Mouse (Mus musculus) megakaryocyte, embryonic 14.5 days (primary cell): Measurements from ENCODE around the gene Bsph2. TPM values are rescaled to one million over a fixed set of nuclear protein-coding genes. Genes with fewer than 3 reads are reported as not detected.

Experiments
- H3K27me3 ChIP-seq: replicated peaks from 2 replicates; pipeline ENCODE3; 2012; ENCODE audit warnings: inconsistent platforms
- H3K36me3 ChIP-seq: replicated peaks from 2 replicates; pipeline ENCODE3; 2012; ENCODE audit warnings: low read length, inconsistent platforms, mixed read lengths
- H3K4me1 ChIP-seq: 2 replicates; pipeline ENCODE4 v1.6.1; 2012; ENCODE audit warnings: inconsistent platforms
- H3K4me3 ChIP-seq: replicated peaks from 2 replicates; pipeline ENCODE3; 2012; ENCODE audit warnings: moderate library complexity, mild to moderate bottlenecking, inconsistent platforms
- H3K9me3 ChIP-seq: 2 replicates; pipeline ENCODE4 v1.6.1; 2012; ENCODE audit warnings: inconsistent platforms
- FLI1 ChIP-seq: IDR thresholded peaks from 2 replicates; pipeline ENCODE4 v1.6.1; 2012; ENCODE audit warnings: low read length, inconsistent platforms, mixed read lengths
- GATA1 ChIP-seq: IDR thresholded peaks from 3 replicates; pipeline ENCODE4 v1.6.1; 2012; ENCODE audit warnings: mixed read lengths, low read length, inconsistent platforms, borderline replicate concordance
- polyA plus RNA-seq: library from polyadenylated mRNA; stranded (reverse); fragments of >175 nt; gene quantifications from 2 replicates; pipeline ENCODE4 v1.2.3, GENCODE M21; 2012; ENCODE audit warnings: low replicate concordance; ENCODE audit not compliant: insufficient read depth

Gene Bsph2
- not detected in 2 replicates for polyA plus RNA-seq

GRCm38 (mm10) chr7:13570967-13571366, at the start of gene Bsph2:
Bsph2 (minus strand) TSS chr7:13571067.
- no peak within 1 kb of the TSS for H3K4me3 ChIP-seq
- no peaks in the 10 kb centered on the region for H3K27me3 ChIP-seq
- no peak for TF ChIP-seq FLI1
- TF ChIP-seq GATA1, result no peak

DNA sequence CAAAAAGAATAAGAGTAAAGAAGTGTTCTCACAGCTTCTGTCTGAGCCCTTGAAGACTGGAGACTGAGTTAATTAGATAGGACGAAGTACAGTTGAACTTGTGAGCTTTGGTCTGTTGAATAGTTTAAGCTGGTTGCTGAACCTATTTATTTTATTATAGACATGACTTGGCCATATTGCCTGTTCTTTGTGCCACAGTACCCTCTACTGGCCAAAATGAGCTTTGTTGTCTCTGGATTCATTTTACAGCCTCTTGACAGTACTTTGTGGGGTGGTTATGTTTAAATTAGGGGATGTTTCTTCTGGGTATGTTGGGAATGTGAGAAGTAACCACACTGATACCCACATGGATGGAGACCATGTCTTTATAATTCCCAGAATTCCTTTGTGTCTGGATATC, 59.3 kb downstream of the Bsph2 start:
- H3K36me3 ChIP-seq, result no peaks in the 10 kb centered on the region
- TF ChIP-seq FLI1, result no peak
- TF ChIP-seq GATA1, result no peak
- H3K4me3 ChIP-seq, result no peak overlapping the region
- no peaks in the 10 kb centered on the region for H3K27me3 ChIP-seq
- no peaks in the 10 kb centered on the region for H3K4me1 ChIP-seq
- H3K9me3 ChIP-seq, result no peaks in the 10 kb centered on the region

More at GRCm38 (mm10) chr7:13570967-13571366, at the start of gene Bsph2:
- H3K9me3 ChIP-seq, result 0 out of 2 replicates have a peak, but pooled peaks cover 7% of the 10 kb centered on the region
- H3K36me3 ChIP-seq, result no peaks in the 10 kb centered on the region
- no peaks in the 10 kb centered on the region for H3K4me1 ChIP-seq

Other genes starting within 250 kb of the Bsph2 start
- not detected in 2 replicates for gene Pla2g4c, start 246.4 kb downstream of the Bsph2 start, polyA plus RNA-seq
- not detected in 2 replicates for gene Cabp5, start 172.9 kb downstream of the Bsph2 start, polyA plus RNA-seq
- not detected in 2 replicates for gene Bsph1, start 120.2 kb downstream of the Bsph2 start, polyA plus RNA-seq
- not detected in 2 replicates for gene Sult2a5, start 52.9 kb upstream of the Bsph2 start, polyA plus RNA-seq
- gene Sult2a2, start 162.4 kb upstream of the Bsph2 start, polyA plus RNA-seq, result not detected in 2 replicates